Mouse (Mus musculus): Measurements from ENCODE around the gene Gpsm2.

DNA sequence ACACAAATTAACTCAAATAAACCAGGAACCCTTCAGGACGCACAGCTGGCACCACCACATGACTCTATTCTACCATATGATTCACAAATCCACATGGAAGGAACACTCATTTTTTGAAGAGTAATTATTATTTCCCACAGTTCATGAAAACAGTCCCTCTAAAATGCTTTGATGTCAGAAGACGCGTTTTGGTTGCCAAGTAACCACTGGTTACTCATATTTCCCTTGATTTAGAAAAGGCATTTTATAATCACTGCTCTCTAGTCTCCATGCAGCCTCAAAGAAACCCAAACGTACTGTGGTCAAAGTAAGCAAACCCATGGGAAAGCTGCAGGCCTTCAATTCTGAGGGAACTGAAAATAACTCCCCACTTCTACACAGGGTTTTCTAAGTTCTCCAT lies 32.1 kb downstream of the Gpsm2 start:
- TF ChIP-seq CTCF (IDR thresholded peaks at IDR 0.05; ENCODE audit: insufficient read depth, low read depth, low read length) = no peak
- no peak for TF ChIP-seq POLR2A (IDR thresholded peaks at IDR 0.05; ENCODE audit: insufficient read depth, low read depth, low read length)
